Mouse (Mus musculus): ENCODE measurements around the gene Cdc42ep1. TPM values are rescaled to one million over a fixed set of nuclear protein-coding genes. Genes with fewer than 3 reads are reported as not detected.

Gene Cdc42ep1
- polyA plus RNA-seq, 2 experiments, result 7.8 to 8.1 TPM

DNA sequence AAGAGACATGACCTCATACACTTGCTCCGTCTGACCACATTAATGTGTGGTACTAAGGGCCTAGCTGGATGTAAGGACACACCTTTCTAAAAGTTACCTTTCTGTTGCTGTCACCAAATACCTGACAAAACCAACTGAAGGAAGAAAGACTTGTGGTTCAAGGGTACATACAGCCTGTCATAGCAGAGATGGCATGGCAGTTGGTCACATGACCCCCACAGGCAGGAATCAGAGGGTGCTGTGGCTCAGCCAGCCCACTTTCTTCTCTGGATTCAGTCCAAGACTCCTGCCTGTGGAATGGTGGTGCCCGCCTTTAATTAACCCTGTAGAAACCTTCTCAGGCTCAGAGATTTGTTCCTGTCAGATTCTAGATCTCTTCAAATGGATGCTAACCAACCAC lies 20.7 kb downstream of the Cdc42ep1 start:
- Histone ChIP-seq H3K27me3 (ENCODE audit: control insufficient read depth, insufficient read depth, low read length) (no peaks in the 10 kb centered on the region), H3K4me1 (replicated peaks; ENCODE audit: control insufficient read depth in 2 of 2, insufficient read depth in 2 of 2, low read length in 1 of 2) (peaks cover 0 to 10% of the 10 kb centered on the region in 2 experiments; a peak in 3 of 4 replicates), H3K4me2 (ENCODE audit: low read depth) (no peak overlapping the region), H3K36me3 (replicated peaks; ENCODE audit: control insufficient read depth, insufficient read depth, low read depth) (no peaks in the 10 kb centered on the region), H3K27ac (no peak overlapping the region), H3K9ac (replicated peaks) (no peak overlapping the region), H3K9me3 (ENCODE audit: control insufficient read depth, low read length) (no peaks in the 10 kb centered on the region), H3K4me3 (ENCODE audit: insufficient read depth in 1 of 2, low read depth in 2 of 2, low read length in 2 of 2) (no peak overlapping the region)
- TF ChIP-seq EP300 (IDR thresholded peaks at IDR 0.05; ENCODE audit: low read depth) (no peak), CTCF (IDR thresholded peaks at IDR 0.05; ENCODE audit: low read depth) (no peak)
- WGBS (ENCODE audit: insufficient replicate concordance), result 62% methylated on average over 2 of the region's 2 CpGs
- DNase-seq (ENCODE audit: low read depth in 3 of 3, low spot score in 3 of 3) (no peak), ATAC-seq (ENCODE audit: insufficient read depth) (no peak)

DNA sequence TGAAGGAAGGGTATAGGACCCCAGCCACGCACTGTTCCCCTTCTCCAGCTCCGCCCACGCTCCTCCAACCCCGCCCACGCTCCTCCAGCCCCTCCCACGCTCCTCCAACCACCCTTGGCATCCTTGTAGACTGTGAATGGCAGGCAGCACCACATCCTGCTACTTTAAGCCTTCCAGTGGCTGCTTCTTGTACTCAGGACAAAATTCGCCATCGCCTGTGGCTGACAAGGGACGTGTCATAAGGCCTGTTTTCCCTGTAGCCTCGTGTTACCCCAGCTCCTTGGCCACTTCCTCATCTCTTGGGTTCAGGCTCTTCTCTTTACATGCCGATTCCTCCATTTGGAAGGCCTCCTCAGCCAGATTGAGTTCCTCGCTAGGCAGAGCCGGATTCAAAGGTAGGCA lies 21.4 kb downstream of the Cdc42ep1 start:
- Histone ChIP-seq H3K27ac (no peak overlapping the region), H3K4me3 (ENCODE audit: insufficient read depth in 1 of 2, low read depth in 2 of 2, low read length in 2 of 2) (no peak overlapping the region), H3K27me3 (ENCODE audit: control insufficient read depth, insufficient read depth, low read length) (no peaks in the 10 kb centered on the region), H3K36me3 (replicated peaks; ENCODE audit: control insufficient read depth, insufficient read depth, low read depth) (no peaks in the 10 kb centered on the region), H3K4me1 (replicated peaks; ENCODE audit: control insufficient read depth in 2 of 2, insufficient read depth in 2 of 2, low read length in 1 of 2) (peaks cover 0 to 13% of the 10 kb centered on the region in 2 experiments; a peak in 3 of 4 replicates), H3K9me3 (ENCODE audit: control insufficient read depth, low read length) (no peaks in the 10 kb centered on the region), H3K9ac (replicated peaks) (no peak overlapping the region), H3K4me2 (ENCODE audit: low read depth) (no peak overlapping the region)
- 16% methylated on average over 13 of the region's 13 CpGs for WGBS (ENCODE audit: insufficient replicate concordance)
- no peak for DNase-seq (ENCODE audit: low read depth in 3 of 3, low spot score in 3 of 3)
- ATAC-seq (ENCODE audit: insufficient read depth), result no peak; the same call in 1 of the 2 replicates
- TF ChIP-seq CTCF (IDR thresholded peaks at IDR 0.05; ENCODE audit: low read depth), result no peak

DNA sequence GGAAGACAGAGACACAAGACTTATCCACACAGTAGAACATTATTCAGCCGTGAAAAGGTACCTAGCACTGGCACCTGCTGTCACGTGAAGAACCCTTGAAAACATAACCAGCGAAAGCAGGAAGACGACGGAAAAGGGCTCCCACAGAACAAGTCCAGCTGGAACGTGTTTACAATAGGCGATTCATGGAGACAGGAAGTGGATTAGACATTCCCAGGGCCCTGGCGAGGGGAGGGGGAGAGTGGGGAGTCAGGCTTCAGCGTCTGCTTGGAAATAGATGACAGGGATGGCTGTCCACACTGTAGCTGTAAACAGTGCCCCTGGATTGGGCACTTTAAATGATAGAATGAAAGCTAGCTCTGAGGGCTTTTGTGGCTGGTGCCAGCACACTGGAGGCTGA lies 26.0 kb downstream of the Cdc42ep1 start:
- Histone ChIP-seq H3K4me2 (ENCODE audit: low read depth) (no peak overlapping the region), H3K9ac (replicated peaks) (no peak overlapping the region), H3K27ac (no peak overlapping the region), H3K36me3 (replicated peaks; ENCODE audit: control insufficient read depth, insufficient read depth, low read depth) (no peaks in the 10 kb centered on the region), H3K27me3 (ENCODE audit: control insufficient read depth, insufficient read depth, low read length) (no peaks in the 10 kb centered on the region), H3K4me1 (replicated peaks; ENCODE audit: control insufficient read depth in 2 of 2, insufficient read depth in 2 of 2, low read length in 1 of 2) (peaks cover 0 to 9% of the 10 kb centered on the region in 2 experiments; a peak in 2 of 4 replicates), H3K9me3 (ENCODE audit: control insufficient read depth, low read length) (no peaks in the 10 kb centered on the region), H3K4me3 (ENCODE audit: insufficient read depth in 1 of 2, low read depth in 2 of 2, low read length in 2 of 2) (no peak overlapping the region)
- TF ChIP-seq EP300 (IDR thresholded peaks at IDR 0.05; ENCODE audit: low read depth), result no peak
- TF ChIP-seq CTCF (IDR thresholded peaks at IDR 0.05; ENCODE audit: low read depth), result no peak
- DNase-seq (ENCODE audit: low read depth in 3 of 3, low spot score in 3 of 3) (no peak), ATAC-seq (ENCODE audit: insufficient read depth) (no peak)
- WGBS (ENCODE audit: insufficient replicate concordance), result 47% methylated on average over 9 of the region's 9 CpGs

DNA sequence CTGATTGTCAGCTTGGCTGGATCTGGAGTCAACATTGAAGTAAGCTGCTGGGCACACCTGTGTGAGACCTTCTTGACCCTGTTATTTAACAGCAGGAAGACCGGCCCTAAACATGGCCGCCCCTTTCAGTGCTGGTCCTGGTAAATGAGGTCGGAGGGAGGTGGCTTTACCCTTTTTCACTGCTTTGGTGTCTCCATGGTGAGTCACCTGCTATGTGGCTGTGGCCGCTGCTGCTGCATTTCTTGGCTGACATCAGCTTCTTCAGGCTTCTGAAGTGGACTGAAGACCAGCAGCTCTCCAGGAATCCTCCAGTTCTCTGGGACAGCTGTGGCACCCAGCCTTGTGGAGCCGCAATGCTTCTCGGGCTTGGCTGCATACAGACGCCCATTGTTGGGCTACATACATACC lies 26.4 kb downstream of the Cdc42ep1 start:
- DNase-seq (ENCODE audit: low read depth in 3 of 3, low spot score in 3 of 3), result no peak
- Histone ChIP-seq H3K27ac (no peak overlapping the region), H3K4me2 (ENCODE audit: low read depth) (no peak overlapping the region), H3K36me3 (replicated peaks; ENCODE audit: control insufficient read depth, insufficient read depth, low read depth) (no peaks in the 10 kb centered on the region), H3K9ac (replicated peaks) (no peak overlapping the region), H3K4me3 (ENCODE audit: insufficient read depth in 1 of 2, low read depth in 2 of 2, low read length in 2 of 2) (no peak overlapping the region), H3K27me3 (ENCODE audit: control insufficient read depth, insufficient read depth, low read length) (no peaks in the 10 kb centered on the region), H3K4me1 (replicated peaks; ENCODE audit: control insufficient read depth in 2 of 2, insufficient read depth in 2 of 2, low read length in 1 of 2) (peaks cover 0 to 8% of the 10 kb centered on the region in 2 experiments; a peak in 2 of 4 replicates), H3K9me3 (ENCODE audit: control insufficient read depth, low read length) (no peaks in the 10 kb centered on the region)
- no peak for ATAC-seq (ENCODE audit: insufficient read depth)
- WGBS (ENCODE audit: insufficient replicate concordance), result 70% methylated on average over 7 of the region's 7 CpGs
- TF ChIP-seq CTCF (IDR thresholded peaks at IDR 0.05; ENCODE audit: low read depth) (no peak), EP300 (IDR thresholded peaks at IDR 0.05; ENCODE audit: low read depth) (no peak)

DNA sequence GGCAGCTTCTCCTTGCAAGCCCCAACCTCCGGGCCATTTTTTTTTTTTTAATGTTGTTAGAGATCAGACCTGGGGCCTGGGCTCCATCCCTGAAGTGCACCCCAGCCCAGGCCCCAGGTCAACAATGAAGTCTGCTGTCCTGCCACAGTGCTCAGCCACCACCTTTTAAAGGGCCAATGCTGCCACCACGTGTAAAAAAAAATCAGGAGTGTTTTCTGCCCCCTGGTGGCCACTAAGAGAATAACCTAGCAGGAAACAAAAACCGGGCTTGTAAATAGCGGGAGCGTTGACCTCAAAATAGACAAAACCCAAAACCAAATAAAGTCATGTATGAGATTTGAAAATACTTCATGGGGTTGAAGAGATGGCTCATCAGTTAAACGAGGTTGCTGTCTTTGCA lies 27.4 kb downstream of the Cdc42ep1 start:
- Histone ChIP-seq H3K27ac (no peak overlapping the region), H3K9ac (replicated peaks) (no peak overlapping the region), H3K4me3 (ENCODE audit: insufficient read depth in 1 of 2, low read depth in 2 of 2, low read length in 2 of 2) (no peak overlapping the region), H3K27me3 (ENCODE audit: control insufficient read depth, insufficient read depth, low read length) (no peaks in the 10 kb centered on the region), H3K4me1 (replicated peaks; ENCODE audit: control insufficient read depth in 2 of 2, insufficient read depth in 2 of 2, low read length in 1 of 2) (peaks cover 0 to 5% of the 10 kb centered on the region in 2 experiments; a peak in 1 of 4 replicates), H3K36me3 (replicated peaks; ENCODE audit: control insufficient read depth, insufficient read depth, low read depth) (no peaks in the 10 kb centered on the region), H3K4me2 (ENCODE audit: low read depth) (no peak overlapping the region), H3K9me3 (ENCODE audit: control insufficient read depth, low read length) (no peaks in the 10 kb centered on the region)
- no peak for ATAC-seq (ENCODE audit: insufficient read depth)
- DNase-seq (ENCODE audit: low read depth in 3 of 3, low spot score in 3 of 3), result peak in 1 of 3 experiments; percentile 45
- TF ChIP-seq EP300 (IDR thresholded peaks at IDR 0.05; ENCODE audit: low read depth) (no peak), CTCF (IDR thresholded peaks at IDR 0.05; ENCODE audit: low read depth) (peak; percentile 78)
- 17% methylated on average over 6 of the region's 6 CpGs for WGBS (ENCODE audit: insufficient replicate concordance)
